Mouse (Mus musculus) layer of hippocampus, adult 8-10 months (tissue): ENCODE measurements around the gene Fbxo22. TPM values are rescaled to one million over a fixed set of nuclear protein-coding genes. Genes with fewer than 3 reads are reported as not detected.
"Not testable (repeated sequence)": the region's sequence is repeated elsewhere in the genome, so short reads cannot be mapped to it uniquely, and the experiment has no call there.

Experiments
- DNase-seq, 2 experiments: peaks; one replicate each; pipeline ENCODE4 v3.0.0; 2022; ENCODE audit warnings: low spot score in 2 of 2
- total RNA-seq, 4 experiments: library from RNA; stranded (reverse); gene quantifications; 2 replicates each; pipeline ENCODE4 v1.2.4; 2022

Fbxo22 gene
- total RNA-seq, 4 experiments from 2014 or later, result 34.8 to 36.1 (median 35.6) TPM

DNA sequence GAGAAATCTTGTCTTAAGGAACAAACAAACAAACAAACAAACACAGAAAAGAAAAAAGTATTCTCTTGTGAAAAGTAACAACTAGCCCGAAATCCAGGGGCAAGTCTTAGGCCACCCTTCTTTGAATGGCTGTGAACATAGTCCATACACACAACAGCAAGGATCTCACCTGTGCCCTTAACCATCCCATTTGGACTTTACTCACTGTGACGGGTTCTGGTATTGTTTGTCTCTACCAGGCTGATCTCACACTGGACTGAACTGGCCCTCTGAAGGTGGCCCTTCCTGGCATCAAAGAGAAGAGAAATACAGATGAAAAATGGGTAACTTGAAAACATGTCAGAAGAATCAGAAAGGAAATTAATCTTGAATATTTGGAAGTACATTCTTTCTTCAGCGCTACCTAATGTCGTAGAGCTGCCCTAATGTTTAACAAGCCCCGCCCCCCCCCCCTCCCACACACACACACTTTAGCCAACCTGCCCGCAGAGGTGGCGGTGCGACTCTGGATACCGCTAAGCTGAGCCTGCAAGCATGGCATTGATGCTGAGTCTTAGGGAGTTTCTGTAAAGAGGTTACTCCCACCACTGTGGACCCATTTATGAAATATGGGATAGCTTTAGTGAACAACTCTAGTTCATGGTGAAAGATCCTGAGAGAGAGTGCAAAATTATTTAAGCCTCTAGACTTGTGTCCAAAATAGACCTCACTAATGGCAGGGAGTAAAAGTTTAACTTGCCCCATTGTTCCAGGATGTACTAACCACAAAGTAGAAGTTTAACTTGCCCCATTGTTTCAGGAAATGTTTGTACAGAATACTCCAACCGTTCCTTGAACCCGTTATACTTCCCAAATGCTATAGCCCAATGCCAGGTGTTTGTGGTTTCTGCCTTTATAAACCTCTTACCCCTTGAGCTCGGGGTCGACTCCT is 27.8 kb downstream of the Fbxo22 start:
- DNase-seq, result no peak

DNA sequence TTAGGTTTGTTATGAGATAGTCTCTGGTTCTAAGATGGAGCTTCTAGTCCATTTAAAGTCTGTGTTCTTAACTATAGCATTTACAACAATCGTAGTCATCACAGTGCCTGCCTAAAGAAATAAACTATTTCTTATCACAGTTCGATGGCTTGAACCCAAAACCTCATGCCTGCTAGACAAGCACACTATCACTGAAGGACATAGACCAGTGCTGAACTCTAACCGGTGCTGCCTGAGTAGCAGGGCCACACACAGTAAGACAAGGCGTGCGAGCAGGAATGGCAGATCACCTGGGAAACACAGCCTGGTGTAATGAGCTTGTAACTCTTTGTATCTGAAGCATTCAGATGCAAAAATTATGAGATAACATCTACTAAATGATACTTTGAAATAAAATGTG is 32.1 kb downstream of the Fbxo22 start:
- no peak for DNase-seq

- no peak for DNase-seq
These were observed 33.3 kb downstream of the Fbxo22 start for GRCm38 (mm10) chr9:55241863-55242685.

- DNase-seq, result no peak
These were observed 34.6 kb downstream of the Fbxo22 start for GRCm38 (mm10) chr9:55243280-55243679.

DNA sequence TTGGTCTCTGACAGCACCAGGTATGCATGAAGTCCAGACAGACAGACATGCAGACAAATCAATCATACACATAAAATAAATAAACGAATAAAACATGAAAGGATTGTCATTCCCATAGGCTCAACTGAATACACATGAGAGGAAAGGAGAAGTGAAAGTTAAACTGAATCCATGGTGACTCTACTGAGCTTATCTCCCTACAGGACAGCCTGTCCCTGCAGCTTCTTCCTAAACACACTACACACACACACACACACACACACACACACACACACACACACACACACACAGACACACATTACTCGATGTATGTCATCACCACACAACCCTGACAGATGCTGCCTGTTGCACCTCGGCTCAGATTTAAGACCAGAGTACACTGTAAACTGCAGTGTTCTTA is 35.4 kb downstream of the Fbxo22 start:
- DNase-seq, result no peak

DNA sequence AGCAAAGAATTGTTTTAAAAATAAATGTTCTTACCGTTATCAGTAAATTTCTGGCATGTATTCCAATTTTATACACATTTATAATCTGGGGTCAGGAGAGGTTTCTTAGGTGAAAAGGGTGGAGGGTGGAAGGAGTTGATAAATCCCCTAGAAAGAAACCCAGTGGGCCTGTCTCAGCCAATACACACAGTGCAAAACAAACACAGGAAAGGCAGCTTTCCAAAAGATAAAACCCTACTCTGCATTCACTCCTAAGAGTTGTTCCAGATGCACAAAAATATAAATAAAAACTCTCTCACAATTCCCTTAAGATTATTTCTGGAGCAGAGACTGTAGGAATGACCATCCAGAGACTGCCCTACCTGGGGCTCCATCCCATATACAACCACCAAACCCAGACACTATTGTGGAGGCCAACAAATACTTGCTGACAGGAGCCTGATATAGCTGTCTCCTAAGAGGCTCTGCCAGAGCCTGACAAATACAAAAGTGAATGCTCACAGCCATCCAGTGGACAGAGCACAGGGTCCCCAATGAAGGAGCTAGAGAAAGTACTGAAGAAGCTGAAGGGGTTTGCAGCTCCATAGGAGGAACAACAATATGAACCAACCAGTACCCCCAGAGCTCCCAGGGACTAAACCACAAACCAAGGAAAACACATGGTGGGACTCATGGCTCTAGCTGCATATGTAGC is 36.5 kb downstream of the Fbxo22 start:
- DNase-seq, result not testable (repeated sequence)

DNA sequence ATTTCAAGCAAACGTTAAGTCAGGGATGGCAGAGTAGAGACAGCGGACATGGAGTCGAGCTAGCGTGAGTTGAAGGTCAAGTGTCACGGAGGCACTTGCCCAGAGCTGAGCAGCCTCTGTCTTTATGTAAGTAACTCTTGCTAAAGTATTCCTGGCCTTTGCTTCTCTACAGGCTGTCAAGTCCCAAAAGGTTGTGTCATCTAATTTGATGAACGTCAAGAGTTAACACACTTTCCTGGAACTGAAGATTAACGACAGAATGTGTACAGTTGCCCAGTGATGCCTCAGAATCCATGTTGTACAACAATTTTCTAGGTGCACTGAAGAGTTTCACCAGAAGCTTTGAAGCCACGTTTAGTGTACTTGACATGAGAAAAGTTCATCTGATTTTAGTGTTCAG is 37.7 kb downstream of the Fbxo22 start:
- DNase-seq, result no peak

- DNase-seq, result no peak
These were observed 38.2 kb downstream of the Fbxo22 start for GRCm38 (mm10) chr9:55246918-55247317.

GRCm38 (mm10) chr9:55248465-55248864 is 39.7 kb downstream of the Fbxo22 start:
- no peak for DNase-seq

DNA sequence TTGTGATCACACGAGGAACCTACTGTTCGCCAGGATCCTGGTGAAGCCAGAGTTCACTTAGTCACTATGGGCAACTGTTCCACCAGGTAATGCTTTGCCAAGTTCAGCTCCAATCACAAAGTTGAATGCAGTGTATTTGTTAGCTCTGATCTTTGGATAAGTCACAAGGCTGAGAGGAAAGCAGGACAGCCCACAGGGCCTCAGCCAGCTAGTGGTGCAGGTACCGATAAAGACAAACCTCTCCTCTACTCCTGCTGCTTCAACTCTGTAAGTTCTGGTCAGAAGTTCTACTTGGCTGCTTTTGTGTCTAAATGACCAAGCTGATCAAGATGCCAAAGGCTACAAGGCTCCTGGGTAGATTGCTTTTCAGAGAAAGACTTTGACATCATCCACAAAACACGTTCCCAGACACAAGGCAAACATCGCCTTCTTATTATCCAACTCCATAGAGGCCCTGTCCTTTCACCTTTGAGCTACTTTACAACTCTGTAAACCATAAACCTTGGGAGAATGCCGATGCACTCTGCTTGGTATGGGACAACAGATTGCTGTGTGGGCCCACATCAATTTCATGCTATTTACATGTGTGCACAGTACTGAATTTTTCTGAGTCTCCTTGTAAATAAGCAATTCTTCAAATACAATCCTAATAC is 42.0 kb downstream of the Fbxo22 start:
- DNase-seq, result no peak

- DNase-seq, result not testable (repeated sequence)
These were observed 43.4 kb downstream of the Fbxo22 start for GRCm38 (mm10) chr9:55252097-55252496.

- no peak for DNase-seq
These were observed 45.1 kb downstream of the Fbxo22 start for GRCm38 (mm10) chr9:55253849-55254248.

DNA sequence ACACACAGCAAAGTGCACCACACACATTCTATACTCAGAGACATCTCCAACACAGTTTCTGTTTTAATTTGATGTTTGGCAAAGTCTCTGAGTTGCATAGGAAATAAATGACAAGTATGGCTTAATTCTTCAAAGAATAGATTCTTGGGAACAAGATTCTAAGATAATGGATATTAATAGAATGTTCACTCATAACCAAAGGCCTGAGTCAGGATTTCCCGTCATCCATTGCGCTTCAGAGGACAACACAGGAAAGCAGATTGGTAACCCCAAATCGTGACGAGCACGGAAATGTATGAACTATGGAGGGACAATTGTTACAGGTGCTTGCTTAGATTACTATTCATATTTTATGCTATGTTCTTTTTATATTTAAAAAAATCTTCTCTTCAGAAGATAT is 46.3 kb downstream of the Fbxo22 start:
- DNase-seq, result no peak

DNA sequence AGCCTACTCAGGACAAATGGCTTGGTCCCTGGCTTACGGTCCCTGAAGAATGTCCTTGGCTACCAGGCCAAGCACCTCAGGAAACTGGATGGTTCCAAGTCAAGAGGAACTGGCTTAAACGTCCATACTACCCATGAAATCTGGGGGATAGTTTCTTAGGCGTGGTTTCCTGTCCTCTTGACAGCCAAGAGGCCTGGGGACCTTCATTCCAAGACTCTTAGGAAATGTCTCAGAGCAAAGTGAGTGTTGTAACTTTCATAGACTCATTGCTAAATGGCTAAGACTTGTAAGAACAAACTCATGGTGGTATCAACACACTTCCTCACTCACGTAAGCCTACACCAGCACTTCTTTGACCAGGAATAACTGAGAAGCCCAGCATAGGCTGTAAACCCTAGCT is 46.9 kb downstream of the Fbxo22 start:
- DNase-seq, result no peak

GRCm38 (mm10) chr9:55257105-55257504 is 48.4 kb downstream of the Fbxo22 start:
- DNase-seq, result no peak

DNA sequence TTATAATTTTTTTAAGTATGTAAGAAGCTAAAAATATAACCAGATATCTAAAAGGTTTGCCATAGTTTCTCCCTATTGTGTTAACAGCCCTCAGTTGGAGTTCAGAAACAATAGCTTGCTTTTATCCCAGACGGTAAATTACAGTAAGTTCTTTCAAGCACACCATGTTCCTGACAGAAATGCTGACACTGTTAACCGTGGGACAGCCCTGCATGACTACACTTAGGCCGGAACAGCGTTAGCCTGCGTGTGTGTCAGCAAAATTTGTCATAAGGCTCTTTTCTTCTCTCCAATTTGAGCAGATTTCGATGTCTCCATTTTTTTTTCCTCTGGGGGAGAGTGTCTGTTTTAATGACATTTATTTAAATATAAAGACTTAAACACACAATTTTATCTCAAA is 51.0 kb downstream of the Fbxo22 start:
- DNase-seq, result no peak

- DNase-seq, result no peak
These were observed 55.9 kb downstream of the Fbxo22 start for GRCm38 (mm10) chr9:55264356-55265302.

DNA sequence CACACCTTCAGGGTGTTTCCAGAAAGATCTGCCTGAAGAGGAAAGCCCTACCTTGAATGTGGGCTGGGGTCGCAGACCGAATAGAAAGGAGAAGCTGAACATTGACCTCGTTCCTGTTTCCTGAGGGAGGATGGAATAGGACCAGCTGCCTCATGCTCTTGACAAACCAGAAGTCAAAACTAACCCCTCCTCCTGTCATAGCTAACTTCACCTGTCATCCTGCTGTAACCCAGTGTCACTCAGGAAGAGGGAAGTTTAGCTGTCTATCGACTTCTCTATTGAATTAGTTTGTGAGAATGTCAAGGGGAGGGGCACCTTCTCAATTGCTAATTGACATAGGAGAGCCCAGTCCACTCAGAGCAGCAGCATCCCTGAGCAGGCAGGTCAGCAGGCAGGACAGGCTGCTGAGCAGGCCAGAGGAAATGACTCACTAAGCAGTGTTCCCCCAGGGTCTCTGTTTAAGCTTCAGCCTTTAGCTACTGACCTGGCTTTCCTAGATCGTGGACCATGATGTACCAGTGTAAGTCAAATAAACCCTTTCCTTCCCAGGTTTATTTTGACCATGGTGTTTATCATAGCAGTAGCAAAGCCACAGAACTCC is 63.3 kb downstream of the Fbxo22 start:
- no peak for DNase-seq

DNA sequence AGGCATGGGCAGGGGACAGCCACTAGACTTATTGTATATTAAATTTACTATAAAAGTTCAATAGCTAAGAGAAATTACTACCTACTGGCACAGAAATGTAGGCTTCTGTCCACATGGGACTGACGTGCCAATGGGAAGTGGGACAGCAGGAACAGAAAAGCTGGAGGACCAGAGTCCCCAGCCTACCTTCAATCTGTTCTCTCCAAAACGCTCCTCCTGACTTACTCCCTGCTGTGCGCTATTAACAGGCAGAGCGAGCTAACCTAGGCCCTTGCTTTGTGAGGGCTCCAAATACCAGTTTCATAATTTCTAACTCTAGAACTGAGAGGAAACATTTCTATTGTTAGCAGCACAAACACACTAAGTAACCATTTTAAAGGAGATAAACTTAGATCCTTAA is 65.2 kb downstream of the Fbxo22 start:
- DNase-seq, result peak; percentile 44 to 47
